Mouse (Mus musculus) cerebellum, adult 9-10 months (tissue): ENCODE measurements around the gene Gm17689.

ENCODE experiments used
- DNase-seq: peaks from one replicate; pipeline ENCODE4 v3.0.0; 2022

Gene Gm17689

DNA sequence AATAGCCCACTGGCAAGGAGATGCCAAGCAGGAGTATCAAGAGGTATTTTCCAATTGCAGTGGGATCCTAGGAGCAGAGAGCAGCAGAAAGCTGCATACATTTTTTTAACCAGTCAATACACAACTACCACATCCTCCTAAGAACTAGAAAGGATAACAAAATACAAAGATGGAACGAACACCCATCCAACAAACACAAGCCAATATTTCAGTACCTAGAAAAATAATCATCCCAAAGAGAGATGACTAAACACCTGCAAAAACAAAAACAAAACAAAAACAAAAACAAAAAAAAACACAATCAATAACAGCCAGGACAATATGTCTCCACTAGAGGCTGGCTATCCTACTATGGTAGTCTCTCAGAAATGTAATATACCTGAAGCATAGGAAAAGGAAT is at the start of gene Gm17689:
TSS of gene Gm17689 (minus strand) at position 101 of the 400 bp plus-strand sequence.
- DNase-seq = no peak

DNA sequence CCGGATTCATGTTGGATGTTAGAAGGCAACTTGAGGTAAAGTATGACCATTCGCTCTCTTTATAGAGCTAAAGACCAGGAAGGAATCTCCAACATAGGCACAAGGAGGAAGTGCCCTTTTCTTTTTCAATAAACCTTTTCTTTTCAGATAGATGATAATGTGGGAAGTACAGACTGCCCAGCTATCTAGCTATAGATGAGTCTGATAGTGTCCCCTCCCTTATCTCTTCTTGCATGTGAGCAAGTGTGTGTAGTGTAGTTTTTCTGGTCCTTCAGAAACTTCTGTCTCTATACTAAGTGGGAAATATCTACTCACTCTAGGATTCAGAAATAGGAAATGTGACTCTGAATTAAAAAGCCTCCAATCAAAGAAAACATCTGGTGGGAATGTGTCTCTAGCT is 40.6 kb downstream of the Gm17689 start, which contains the start of gene Gm5615:
TSS of gene Gm5615 (minus strand) at position 101 of the 400 bp plus-strand sequence.
- DNase-seq = no peak
